Mouse (Mus musculus): ENCODE data around the gene Dact2. TPM values are rescaled to one million over a fixed set of nuclear protein-coding genes. Genes with fewer than 3 reads are reported as not detected.

Dact2 gene
- polyA plus RNA-seq, 1 experiment from 2014 or later = 1.1 TPM

GRCm38 (mm10) chr17:14165934-14166610, 38.0 kb downstream of the Dact2 start:
- DNase-seq (ENCODE audit: low spot score) (no peak), ATAC-seq (ENCODE audit: insufficient read depth, low FRiP score, low TSS enrichment) (no peak)
- no peak overlapping the region for H3K4me3 ChIP-seq (ENCODE audit: low read depth, low read length)
- H3K9me3 ChIP-seq (ENCODE audit: control insufficient read depth, low read length) = no peaks in the 10 kb centered on the region
- no peaks in the 10 kb centered on the region for H3K27me3 ChIP-seq (ENCODE audit: control insufficient read depth, insufficient read depth, low read length)
- H3K36me3 ChIP-seq (ENCODE audit: control insufficient read depth, insufficient read depth, low read length) = no peaks in the 10 kb centered on the region
- H3K4me1 ChIP-seq (ENCODE audit: control insufficient read depth, insufficient read depth, low read length) = peaks cover 4% of the 10 kb centered on the region; the same call in 1 of the 2 replicates
- no peak overlapping the region for H3K9ac ChIP-seq (ENCODE audit: low read length)
- 49% methylated on average over 9 of the region's 9 CpGs for WGBS
- H3K4me2 ChIP-seq (ENCODE audit: low read depth) = peak overlapping the region; percentile 14; the same call in 1 of the 2 replicates
- H3K27ac ChIP-seq (ENCODE audit: low read depth, low read length) = no peak overlapping the region

- H3K4me1 ChIP-seq (ENCODE audit: control insufficient read depth, insufficient read depth, low read length) = peaks cover 4% of the 10 kb centered on the region; the same call in 1 of the 2 replicates
- DNase-seq (ENCODE audit: low spot score) = peak; percentile 61
- WGBS = under 1% methylated on average over 9 of the region's 10 CpGs
- 0 out of 2 replicates have a peak overlapping the region, but pooled peaks have one; percentile 23 for H3K9ac ChIP-seq (ENCODE audit: low read length)
- ATAC-seq (ENCODE audit: insufficient read depth, low FRiP score, low TSS enrichment) = peak; percentile 62
- no peaks in the 10 kb centered on the region for H3K9me3 ChIP-seq (ENCODE audit: control insufficient read depth, low read length)
- H3K4me2 ChIP-seq (ENCODE audit: low read depth) = peak overlapping the region; percentile 14; the same call in 1 of the 2 replicates
- H3K27me3 ChIP-seq (ENCODE audit: control insufficient read depth, insufficient read depth, low read length) = no peaks in the 10 kb centered on the region
- H3K27ac ChIP-seq (ENCODE audit: low read depth, low read length) = no peak overlapping the region
- no peaks in the 10 kb centered on the region for H3K36me3 ChIP-seq (ENCODE audit: control insufficient read depth, insufficient read depth, low read length)
- H3K4me3 ChIP-seq (ENCODE audit: low read depth, low read length) = no peak overlapping the region
These were observed 38.7 kb downstream of the Dact2 start for GRCm38 (mm10) chr17:14165332-14165876.

- H3K9ac ChIP-seq (ENCODE audit: low read length) = no peak overlapping the region
- H3K27me3 ChIP-seq (ENCODE audit: control insufficient read depth, insufficient read depth, low read length) = no peaks in the 10 kb centered on the region
- no peak overlapping the region for H3K4me2 ChIP-seq (ENCODE audit: low read depth)
- DNase-seq (ENCODE audit: low spot score) (no peak), ATAC-seq (ENCODE audit: insufficient read depth, low FRiP score, low TSS enrichment) (no peak)
- no peak overlapping the region for H3K27ac ChIP-seq (ENCODE audit: low read depth, low read length)
- WGBS = 91% methylated on average over 3 of the region's 3 CpGs
- peaks cover 4% of the 10 kb centered on the region; the same call in 1 of the 2 replicates for H3K4me1 ChIP-seq (ENCODE audit: control insufficient read depth, insufficient read depth, low read length)
- H3K9me3 ChIP-seq (ENCODE audit: control insufficient read depth, low read length) = no peaks in the 10 kb centered on the region
- no peaks in the 10 kb centered on the region for H3K36me3 ChIP-seq (ENCODE audit: control insufficient read depth, insufficient read depth, low read length)
- no peak overlapping the region for H3K4me3 ChIP-seq (ENCODE audit: low read depth, low read length)
These were observed 43.3 kb downstream of the Dact2 start for GRCm38 (mm10) chr17:14160846-14161245.

- Histone ChIP-seq H3K4me1 (ENCODE audit: control insufficient read depth, insufficient read depth, low read length) (no peaks in the 10 kb centered on the region), H3K27ac (ENCODE audit: low read depth, low read length) (no peak overlapping the region), H3K27me3 (ENCODE audit: control insufficient read depth, insufficient read depth, low read length) (no peaks in the 10 kb centered on the region), H3K9ac (ENCODE audit: low read length) (no peak overlapping the region), H3K4me2 (ENCODE audit: low read depth) (no peak overlapping the region), H3K36me3 (ENCODE audit: control insufficient read depth, insufficient read depth, low read length) (no peaks in the 10 kb centered on the region), H3K4me3 (ENCODE audit: low read depth, low read length) (no peak overlapping the region), H3K9me3 (ENCODE audit: control insufficient read depth, low read length) (no peaks in the 10 kb centered on the region)
- WGBS = 49% methylated on average over 7 of the region's 7 CpGs
- DNase-seq (ENCODE audit: low spot score) (no peak), ATAC-seq (ENCODE audit: insufficient read depth, low FRiP score, low TSS enrichment) (no peak)
These were observed 46.3 kb downstream of the Dact2 start for GRCm38 (mm10) chr17:14157779-14158195.

Other genes with a start within 250 kb of the Dact2 start
- not detected in 2 replicates for gene Gm7356, start 200.6 kb downstream of the Dact2 start, polyA plus RNA-seq (2014; fragmentation: Nextera tagmentation; extraction: Ambion mirVana)
- gene Gm7358, start 144.8 kb downstream of the Dact2 start, polyA plus RNA-seq (2014; fragmentation: Nextera tagmentation; extraction: Ambion mirVana) = not detected in 2 replicates
- 17.1 and 22.1 TPM in 2 replicates for gene Smoc2, start 75.2 kb upstream of the Dact2 start, polyA plus RNA-seq (2014; fragmentation: Nextera tagmentation; extraction: Ambion mirVana)

Measured in neural tube, embryonic 11.5 days (tissue).